Mouse (Mus musculus) MEL (cell line): ENCODE results near the gene Nsd2. TPM values are rescaled to one million over a fixed set of nuclear protein-coding genes. Genes with fewer than 3 reads are reported as not detected.
A peak's percentile ranks its signal among the peaks of the same experiment; 100 is the strongest.

ENCODE experiments used
- DNase-seq: peaks from one replicate; pipeline ENCODE4 v3.0.0; 2011; ENCODE audit warnings: low read depth, low spot score
- H3K27ac ChIP-seq: 2 replicates; pipeline ENCODE4 v1.5.1; 2012; ENCODE audit warnings: low read depth, mild to moderate bottlenecking, control low read depth, low read length, moderate library complexity; ENCODE audit not compliant: control insufficient read depth
- H3K27me3 ChIP-seq, 2 experiments: fragments of 150-350 bp in 1 of 2; sonication (generic) in 1 of 2; 2 replicates each; pipeline ENCODE4 v1.6.1; 2012; ENCODE audit warnings: low read length in 2 of 2, mild to moderate bottlenecking in 2 of 2, improper control_type of control experiment in 1 of 2, moderate library complexity in 1 of 2; ENCODE audit not compliant: insufficient read depth in 2 of 2, control insufficient read depth in 1 of 2
- H3K36me3 ChIP-seq, 2 experiments: 2 replicates each; pipeline ENCODE4 v1.6.1; 2012 to 2014; ENCODE audit warnings: low read length in 2 of 2, improper control_type of control experiment in 1 of 2, inconsistent platforms in 1 of 2, mild to moderate bottlenecking in 1 of 2; ENCODE audit not compliant: insufficient read depth in 2 of 2, control insufficient read depth in 1 of 2
- H3K4me1 ChIP-seq, 2 experiments: fragments of 150-350 bp in 1 of 2; sonication (generic) in 1 of 2; 2 replicates each; pipeline ENCODE4 v1.6.1; 2012; ENCODE audit warnings: low read length in 2 of 2, improper control_type of control experiment in 1 of 2, mild to moderate bottlenecking in 1 of 2; ENCODE audit not compliant: insufficient read depth in 2 of 2, control insufficient read depth in 1 of 2
- H3K4me3 ChIP-seq, 2 experiments: fragments of 150-350 bp in 1 of 2; sonication (generic) in 1 of 2; 2 replicates each; pipeline ENCODE4 v1.5.1; 2012; ENCODE audit warnings: low read depth in 2 of 2, low read length in 2 of 2, mild to moderate bottlenecking in 2 of 2, moderate library complexity in 2 of 2, control low read depth in 1 of 2, improper control_type of control experiment in 1 of 2; ENCODE audit not compliant: control insufficient read depth in 1 of 2, insufficient read depth in 1 of 2
- H3K79me2 ChIP-seq: 2 replicates; pipeline ENCODE4 v1.6.1; 2012; ENCODE audit warnings: mild to moderate bottlenecking, low read length, moderate library complexity; ENCODE audit not compliant: control insufficient read depth, poor library complexity, insufficient read depth
- H3K9ac ChIP-seq: 2 replicates; pipeline ENCODE4 v1.6.1; 2012; ENCODE audit warnings: low read depth, mild to moderate bottlenecking, control low read depth, low read length, moderate library complexity; ENCODE audit not compliant: control insufficient read depth, poor library complexity, severe bottlenecking
- H3K9me3 ChIP-seq: fragments of 150-350 bp; sonication (generic); replicated peaks from 2 replicates; pipeline ENCODE4 v1.6.1; 2012; ENCODE audit warnings: mild to moderate bottlenecking, low read length, improper control_type of control experiment, moderate library complexity; ENCODE audit not compliant: insufficient read depth
- BHLHE40 ChIP-seq: IDR thresholded peaks from 2 replicates; pipeline ENCODE4 v1.6.1; 2012; ENCODE audit warnings: low read depth, mild to moderate bottlenecking, inconsistent platforms, low read length, improper control_type of control experiment, borderline replicate concordance
- CTCF ChIP-seq, 3 experiments: IDR thresholded peaks in 2 of 3; conservative IDR thresholded peaks in 1 of 3; 2 replicates each; pipeline ENCODE4 v1.5.1; 2011 to 2012; ENCODE audit warnings: low read length in 3 of 3, low read depth in 2 of 3, mild to moderate bottlenecking in 2 of 3, improper control_type of control experiment in 1 of 3, inconsistent platforms in 1 of 3, mixed read lengths in 1 of 3, moderate library complexity in 1 of 3; ENCODE audit not compliant: control insufficient read depth in 1 of 3, insufficient read depth in 1 of 3, poor library complexity in 1 of 3, severe bottlenecking in 1 of 3
- ELF1 ChIP-seq: IDR thresholded peaks from 2 replicates; pipeline ENCODE4 v1.6.1; 2014; ENCODE audit warnings: low read depth, mild to moderate bottlenecking, inconsistent platforms, low read length, improper control_type of control experiment, moderate library complexity
- EP300 ChIP-seq, 2 experiments: IDR thresholded peaks; 2 replicates each; pipeline ENCODE4 v1.6.1; 2011; ENCODE audit warnings: improper control_type of control experiment in 2 of 2, low read length in 2 of 2, low read depth in 1 of 2, mild to moderate bottlenecking in 1 of 2
- ETS1 ChIP-seq: IDR thresholded peaks from 2 replicates; pipeline ENCODE4 v1.6.1; 2012; ENCODE audit warnings: low read depth, mild to moderate bottlenecking, inconsistent platforms, low read length, improper control_type of control experiment, moderate library complexity
- GABPA ChIP-seq: IDR thresholded peaks from 2 replicates; pipeline ENCODE4 v1.6.1; 2012; ENCODE audit warnings: low read depth, mild to moderate bottlenecking, inconsistent platforms, low read length, improper control_type of control experiment, moderate library complexity
- GATA1 ChIP-seq: IDR thresholded peaks from 2 replicates; pipeline ENCODE4 v1.6.1; 2011; ENCODE audit warnings: low read depth, low read length, improper control_type of control experiment
- HCFC1 ChIP-seq: IDR thresholded peaks from 2 replicates; pipeline ENCODE4 v1.6.1; 2012; ENCODE audit warnings: low read depth, mild to moderate bottlenecking, inconsistent platforms, low read length, improper control_type of control experiment, moderate library complexity
- JUND ChIP-seq: IDR thresholded peaks from 2 replicates; pipeline ENCODE4 v1.6.1; 2011; ENCODE audit warnings: low read depth, mild to moderate bottlenecking, improper control_type of control experiment, low read length
- KAT2A ChIP-seq: conservative IDR thresholded peaks from 2 replicates; pipeline ENCODE4 v1.6.1; 2012; ENCODE audit warnings: low read depth, low read length, improper control_type of control experiment, inconsistent platforms
- MAX ChIP-seq: IDR thresholded peaks from 2 replicates; pipeline ENCODE4 v1.6.1; 2011; ENCODE audit warnings: low read length, improper control_type of control experiment
- MAZ ChIP-seq: IDR thresholded peaks from 2 replicates; pipeline ENCODE4 v1.6.1; 2012; ENCODE audit warnings: low read depth, mild to moderate bottlenecking, inconsistent platforms, low read length, improper control_type of control experiment
- MXI1 ChIP-seq: IDR thresholded peaks from 2 replicates; pipeline ENCODE4 v1.6.1; 2011; ENCODE audit warnings: mild to moderate bottlenecking, low read depth, low read length, improper control_type of control experiment
- MYB ChIP-seq: IDR thresholded peaks from 2 replicates; pipeline ENCODE4 v1.6.1; 2011; ENCODE audit warnings: mild to moderate bottlenecking, low read depth, low read length, improper control_type of control experiment
- MYC ChIP-seq: IDR thresholded peaks from 2 replicates; pipeline ENCODE4 v1.6.1; 2011; ENCODE audit warnings: low read depth, mild to moderate bottlenecking, low read length, improper control_type of control experiment, moderate library complexity
- NELFE ChIP-seq: IDR thresholded peaks from 2 replicates; pipeline ENCODE4 v1.6.1; 2011; ENCODE audit warnings: low read depth, low read length, improper control_type of control experiment
- NRF1 ChIP-seq: IDR thresholded peaks from 2 replicates; pipeline ENCODE4 v1.6.1; 2014; ENCODE audit warnings: low read depth, mild to moderate bottlenecking, inconsistent platforms, low read length, improper control_type of control experiment, moderate library complexity; ENCODE audit not compliant: poor library complexity, insufficient read depth, severe bottlenecking
- POLR2A ChIP-seq, 2 experiments: IDR thresholded peaks; 2 replicates each; pipeline ENCODE4 v1.6.1; 2011 to 2012; ENCODE audit warnings: low read length in 2 of 2, mild to moderate bottlenecking in 2 of 2, control low read depth in 1 of 2, improper control_type of control experiment in 1 of 2, low read depth in 1 of 2, moderate library complexity in 1 of 2; ENCODE audit not compliant: control insufficient read depth in 1 of 2, insufficient read depth in 1 of 2, poor library complexity in 1 of 2
- POLR2AphosphoS2 ChIP-seq: IDR thresholded peaks from 2 replicates; pipeline ENCODE4 v1.6.1; 2011; ENCODE audit warnings: low read length, improper control_type of control experiment
- POLR2AphosphoS5 ChIP-seq: IDR thresholded peaks from 2 replicates; pipeline ENCODE4 v1.6.1; 2012; ENCODE audit warnings: low read depth, borderline replicate concordance, mild to moderate bottlenecking, inconsistent platforms, low read length, moderate library complexity, mixed read lengths
- RAD21 ChIP-seq: IDR thresholded peaks from 2 replicates; pipeline ENCODE4 v1.6.1; 2011; ENCODE audit warnings: mild to moderate bottlenecking, low read depth, low read length, improper control_type of control experiment
- RCOR1 ChIP-seq: IDR thresholded peaks from 2 replicates; pipeline ENCODE4 v1.6.1; 2012; ENCODE audit warnings: low read depth, mild to moderate bottlenecking, inconsistent platforms, low read length, improper control_type of control experiment
- SIN3A ChIP-seq: IDR thresholded peaks from 2 replicates; pipeline ENCODE4 v1.6.1; 2012; ENCODE audit warnings: low read length, improper control_type of control experiment, inconsistent platforms
- SMC3 ChIP-seq: IDR thresholded peaks from 2 replicates; pipeline ENCODE4 v1.6.1; 2011; ENCODE audit warnings: low read depth, low read length, improper control_type of control experiment
- TAL1 ChIP-seq: IDR thresholded peaks from 2 replicates; pipeline ENCODE4 v1.6.1; 2012; ENCODE audit warnings: mild to moderate bottlenecking, inconsistent platforms, low read length, moderate library complexity, mixed read lengths
- TBP ChIP-seq: IDR thresholded peaks from 2 replicates; pipeline ENCODE4 v1.8.0; 2011; ENCODE audit warnings: low read depth, low read length, improper control_type of control experiment
- TCF12 ChIP-seq: IDR thresholded peaks from 2 replicates; pipeline ENCODE4 v1.6.1; 2014; ENCODE audit warnings: low read depth, mild to moderate bottlenecking, inconsistent platforms, low read length, improper control_type of control experiment, moderate library complexity
- USF1 ChIP-seq: IDR thresholded peaks from 2 replicates; pipeline ENCODE4 v1.6.1; 2014; ENCODE audit warnings: low read depth, mild to moderate bottlenecking, inconsistent platforms, low read length, improper control_type of control experiment, moderate library complexity
- ZKSCAN1 ChIP-seq: IDR thresholded peaks from 2 replicates; pipeline ENCODE4 v1.6.1; 2012; ENCODE audit warnings: low read depth, mild to moderate bottlenecking, inconsistent platforms, low read length, improper control_type of control experiment, moderate library complexity
- ZMIZ1 ChIP-seq: IDR thresholded peaks from 2 replicates; pipeline ENCODE4 v1.6.1; 2012; ENCODE audit warnings: low read depth, mild to moderate bottlenecking, inconsistent platforms, low read length, improper control_type of control experiment, moderate library complexity
- ZNF384 ChIP-seq: IDR thresholded peaks from 2 replicates; pipeline ENCODE4 v1.6.1; 2012; ENCODE audit warnings: low read depth, mild to moderate bottlenecking, inconsistent platforms, low read length, improper control_type of control experiment
- polyA plus RNA-seq, 2 experiments: library from polyadenylated mRNA; stranded (reverse) in 1 of 2; unstranded in 1 of 2; fragments of >175 nt in 1 of 2; fragments of >200 nt in 1 of 2; gene quantifications; 2 replicates each; pipeline versions ENCODE4 v1.2.1 to v1.2.4; 2012; ENCODE audit warnings: low replicate concordance in 2 of 2, low read depth in 1 of 2; ENCODE audit not compliant: insufficient read length in 2 of 2, insufficient read depth in 1 of 2, missing spikeins in 1 of 2
- total RNA-seq: library from RNA; depleted of rRNA; stranded (reverse); fragments of 300-350 nt; gene quantifications from 2 replicates; pipeline ENCODE4 v1.2.3, GENCODE M21; 2012

The Nsd2 gene
- total and polyA plus RNA-seq, 3 experiments = 82.5 to 233 (median 116) TPM

DNA sequence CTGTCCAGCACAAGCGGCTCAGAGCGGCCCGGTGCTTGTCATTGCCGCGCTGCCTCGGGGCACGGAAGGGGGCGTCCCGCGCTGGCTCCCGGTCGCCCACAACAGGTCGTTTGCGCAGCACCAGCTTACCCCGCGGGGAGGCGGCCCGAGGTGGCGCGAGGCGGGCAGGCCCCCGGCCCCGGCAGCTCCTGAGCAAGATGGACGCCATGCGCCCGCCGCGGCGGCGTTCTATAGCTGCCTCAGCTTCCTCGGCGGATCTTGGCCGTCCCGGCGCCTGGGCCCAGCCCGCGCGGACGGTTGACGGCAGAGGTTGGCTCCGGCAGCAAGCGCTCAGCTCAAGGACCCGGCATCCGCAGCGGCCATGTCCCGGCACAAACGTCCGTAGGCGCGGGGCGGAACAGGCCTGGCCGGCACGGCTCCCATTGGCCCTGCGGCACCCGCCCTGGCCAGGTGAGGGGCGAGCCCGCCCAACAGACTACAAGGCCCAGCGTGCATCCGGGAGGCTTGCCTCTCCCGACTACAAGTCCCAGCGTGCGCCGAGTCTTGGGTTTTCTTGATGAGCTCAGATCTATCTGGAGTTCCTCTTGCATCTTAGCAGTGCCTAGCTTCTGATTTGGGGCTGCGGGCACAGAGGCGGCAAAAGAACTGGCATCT lies 38.1 kb upstream of the Nsd2 start, which contains the start of gene Letm1:
Gene Letm1 (minus strand): TSS at position 473 of the 654 bp plus-strand sequence.
- Histone ChIP-seq H3K27ac (peak within 1 kb of the TSS; percentile 37), H3K9me3 (no peaks in the 10 kb centered on the region), H3K4me3 (peak within 1 kb of the TSS; percentile 75 to 85), H3K4me1 (peaks cover 3 to 19% of the 10 kb centered on the region in 2 experiments), H3K79me2 (peaks cover 19% of the 10 kb centered on the region), H3K36me3 (peaks cover 0 to 14% of the 10 kb centered on the region in 2 experiments; a peak in 2 of 4 replicates), H3K9ac (peak within 1 kb of the TSS; percentile 89), H3K27me3 (0 out of 4 replicates have a peak, but pooled peaks cover 0 to 2% of the 10 kb centered on the region in 2 experiments)
- TF ChIP-seq TAL1 (no peak), KAT2A (peak; percentile 94), NRF1 (peak; percentile 48; the same call in 1 of the 2 replicates), POLR2AphosphoS5 (no peak), TBP (peak; percentile 72; the same call in 1 of the 2 replicates), ETS1 (0 out of 2 replicates have a peak, but pooled peaks have one; percentile 35), NELFE (peak; percentile 88), ELF1 (peak; percentile 88), GABPA (no peak), CTCF (IDR thresholded peaks at IDR 0.05 in 2 of 3, conservative IDR thresholded peaks at IDR 0.05 in 1 of 3; ENCODE audit: control insufficient read depth in 1 of 3, insufficient read depth in 1 of 3, low read depth in 2 of 3, low read length in 3 of 3, poor library complexity in 1 of 3, severe bottlenecking in 1 of 3) (peak in 2 of 3 experiments; percentile 37 to 53; a peak in 3 of 6 replicates), MAZ (peak; percentile 54; the same call in 1 of the 2 replicates), MXI1 (peak; percentile 88), POLR2A (IDR thresholded peaks at IDR 0.05; ENCODE audit: control insufficient read depth in 1 of 2, insufficient read depth in 1 of 2, low read depth in 1 of 2, low read length in 2 of 2, poor library complexity in 1 of 2) (peak; percentile 91 to 93), ZMIZ1 (peak; percentile 75; the same call in 1 of the 2 replicates), SMC3 (no peak), ZKSCAN1 (no peak), HCFC1 (peak; percentile 98), SIN3A (peak; percentile 90), GATA1 (no peak), ZNF384 (no peak), MAX (peak; percentile 45; the same call in 1 of the 2 replicates), TCF12 (peak; percentile 66), RAD21 (no peak; the same call in 1 of the 2 replicates), RCOR1 (no peak), MYB (no peak; the same call in 1 of the 2 replicates), EP300 (IDR thresholded peaks at IDR 0.05; ENCODE audit: low read depth in 1 of 2, low read length in 2 of 2) (no peak), USF1 (peak; percentile 69), JUND (no peak), POLR2AphosphoS2 (peak; percentile 66; the same call in 1 of the 2 replicates), BHLHE40 (no peak), MYC (0 out of 2 replicates have a peak, but pooled peaks have one; percentile 28)
- peak; percentile 99 for DNase-seq
